Mouse (Mus musculus) megakaryocyte, adult 5-6 weeks (primary cell): ENCODE data around the gene Rnf10. TPM values are rescaled to one million over a fixed set of nuclear protein-coding genes. Genes with fewer than 3 reads are reported as not detected.

Experiments
- ATAC-seq: 2 replicates; pipeline ENCODE4 v1.8.0; 2016; ENCODE audit warnings: mild to moderate bottlenecking, inconsistent platforms; ENCODE audit not compliant: poor library complexity, severe bottlenecking
- total RNA-seq, 2 experiments: library from RNA; stranded (forward) in 1 of 2; stranded (reverse) in 1 of 2; fragments of 153-499, 151-499 nt in 1 of 2; fragments of 221-1000, 200-1000 nt in 1 of 2; gene quantifications; 2 replicates each; pipeline versions ENCODE4 v1.2.3 to v1.2.4; 2015 to 2017

Gene Rnf10
- total RNA-seq, 2 experiments from 2014 or later, result 55.4 to 55.9 TPM

- no peak for ATAC-seq
Observed at GRCm38 (mm10) chr5:115204562-115205311, 68.0 kb downstream of the Rnf10 start.

- ATAC-seq, result no peak
Observed at GRCm38 (mm10) chr5:115203735-115204561, 68.8 kb downstream of the Rnf10 start.

GRCm38 (mm10) chr5:115194626-115195221 lies 78.0 kb downstream of the Rnf10 start:
- no peak for ATAC-seq

GRCm38 (mm10) chr5:115193669-115194625 lies 78.8 kb downstream of the Rnf10 start, which contains the start of gene Cabp1:
Gene Cabp1 (minus strand): TSS chr5:115194381.
- peak; percentile 47 for ATAC-seq

GRCm38 (mm10) chr5:115193226-115193625 lies 79.5 kb downstream of the Rnf10 start:
- ATAC-seq, result peak; percentile 53

- no peak for ATAC-seq
Observed at GRCm38 (mm10) chr5:115192828-115193195, 79.9 kb downstream of the Rnf10 start.

- no peak for ATAC-seq
Observed at GRCm38 (mm10) chr5:115191880-115192827, 80.5 kb downstream of the Rnf10 start.

Other genes with a start within 250 kb of the Rnf10 start
- not detected in 2 replicates for gene Gm10401, start 174.6 kb downstream of the Rnf10 start, total RNA-seq (2015)
- gene Gm10401, start 174.6 kb downstream of the Rnf10 start, total RNA-seq (2017), result not detected in 2 replicates
- gene Acads, start 153.6 kb downstream of the Rnf10 start, total RNA-seq (2015), result 13.5 and 15.2 TPM in 2 replicates
- 13.0 and 17.4 TPM in 2 replicates for gene Acads, start 153.6 kb downstream of the Rnf10 start, total RNA-seq (2017)
- 12.5 and 14.0 TPM in 2 replicates for gene Unc119b, start 137.9 kb downstream of the Rnf10 start, total RNA-seq (2015)
- gene Unc119b, start 137.9 kb downstream of the Rnf10 start, total RNA-seq (2017), result 13.3 and 19.9 TPM in 2 replicates
- gene Mlec, start 114.7 kb downstream of the Rnf10 start, total RNA-seq (2015), result 76.4 and 97.7 TPM in 2 replicates
- gene Mlec, start 114.7 kb downstream of the Rnf10 start, total RNA-seq (2017), result 117 and 118 TPM in 2 replicates
- gene Cabp1, start 78.5 kb downstream of the Rnf10 start, total RNA-seq (2015), result not detected in 2 replicates
- not detected in 2 replicates for gene Cabp1, start 78.5 kb downstream of the Rnf10 start, total RNA-seq (2017)
- 61.7 and 74.6 TPM in 2 replicates for gene Pop5, start 37.1 kb downstream of the Rnf10 start, total RNA-seq (2015)
- 30.9 and 81.2 TPM in 2 replicates for gene Pop5, start 37.1 kb downstream of the Rnf10 start, total RNA-seq (2017)
- gene Coq5, start 6.8 kb upstream of the Rnf10 start, total RNA-seq (2015), result 8.7 and 10.9 TPM in 2 replicates
- gene Coq5, start 6.8 kb upstream of the Rnf10 start, total RNA-seq (2017), result 27.3 and 27.8 TPM in 2 replicates
- gene Dynll1, start 28.1 kb upstream of the Rnf10 start, total RNA-seq (2015), result 646 and 659 TPM in 2 replicates
- gene Dynll1, start 28.1 kb upstream of the Rnf10 start, total RNA-seq (2017), result 318 and 344 TPM in 2 replicates
- 79.1 and 98.4 TPM in 2 replicates for gene Srsf9, start 54.3 kb upstream of the Rnf10 start, total RNA-seq (2015)
- 126 and 130 TPM in 2 replicates for gene Srsf9, start 54.3 kb upstream of the Rnf10 start, total RNA-seq (2017)
- gene Gatc, start 68.3 kb upstream of the Rnf10 start, total RNA-seq (2015), result 66.3 and 69.0 TPM in 2 replicates
- gene Gatc, start 68.3 kb upstream of the Rnf10 start, total RNA-seq (2017), result 15.1 and 16.8 TPM in 2 replicates
- 41.0 and 52.0 TPM in 2 replicates for gene Triap1, start 68.3 kb upstream of the Rnf10 start, total RNA-seq (2015)
- 15.9 and 18.8 TPM in 2 replicates for gene Triap1, start 68.3 kb upstream of the Rnf10 start, total RNA-seq (2017)
- gene Cox6a1, start 76.1 kb upstream of the Rnf10 start, total RNA-seq (2015), result 321 and 340 TPM in 2 replicates
- gene Cox6a1, start 76.1 kb upstream of the Rnf10 start, total RNA-seq (2017), result 78.5 and 107 TPM in 2 replicates
- gene Msi1, start 156.7 kb upstream of the Rnf10 start, total RNA-seq (2015), result not detected in 2 replicates
- gene Msi1, start 156.7 kb upstream of the Rnf10 start, total RNA-seq (2017), result not detected in 2 replicates
- gene Pla2g1b, start 193.4 kb upstream of the Rnf10 start, total RNA-seq (2015), result not detected in 2 replicates
- not detected in 2 replicates for gene Pla2g1b, start 193.4 kb upstream of the Rnf10 start, total RNA-seq (2017)
- gene Sirt4, start 211.8 kb upstream of the Rnf10 start, total RNA-seq (2015), result 3.6 and 5.4 TPM in 2 replicates
- gene Sirt4, start 211.8 kb upstream of the Rnf10 start, total RNA-seq (2017), result 2.0 and 3.3 TPM in 2 replicates
- gene Pxn, start 233.8 kb upstream of the Rnf10 start, total RNA-seq (2015), result 81.3 and 93.8 TPM in 2 replicates
- gene Pxn, start 233.8 kb upstream of the Rnf10 start, total RNA-seq (2017), result 151 and 199 TPM in 2 replicates